Mouse (Mus musculus): ENCODE data around the gene Gm7792. TPM values are rescaled to one million over a fixed set of nuclear protein-coding genes. Genes with fewer than 3 reads are reported as not detected.
"Not testable (repeated sequence)": the region's sequence is repeated elsewhere in the genome, so short reads cannot be mapped to it uniquely, and the experiment has no call there.

Gene Gm7792
- not detected in 2 replicates for polyA plus RNA-seq (2015; fragmentation: Nextera tagmentation; extraction: Ambion mirVana)

DNA sequence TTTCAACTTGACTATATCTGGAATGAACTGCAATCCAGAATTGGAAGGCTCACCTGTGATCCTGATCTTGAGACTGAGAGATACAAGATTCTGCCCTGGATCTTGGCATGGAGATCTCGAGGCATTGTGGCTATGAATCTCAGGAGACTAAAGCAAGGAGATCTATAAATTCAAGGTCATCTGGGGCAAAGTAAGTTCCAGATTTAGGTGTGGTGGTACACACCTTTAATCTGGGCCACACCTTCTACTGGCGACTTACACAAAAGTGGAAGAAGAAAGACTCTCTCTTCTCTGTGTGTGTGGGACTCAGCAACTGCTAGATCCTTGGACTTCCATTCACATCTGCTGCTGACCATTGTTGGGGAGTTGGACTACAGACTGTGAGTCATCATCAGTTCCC, at the start of gene Gm7792:
TSS of gene Gm7792 (plus strand) at position 301 of the 400 bp plus-strand sequence.
- H3K27ac ChIP-seq (ENCODE audit: low read depth, low read length); H3K9ac ChIP-seq (ENCODE audit: low read depth, low read length); H3K36me3 ChIP-seq (ENCODE audit: control insufficient read depth, insufficient read depth, low read length); H3K4me1 ChIP-seq (ENCODE audit: control insufficient read depth, insufficient read depth, low read depth, low read length); H3K4me3 ChIP-seq (ENCODE audit: low read length); ATAC-seq; H3K4me2 ChIP-seq (ENCODE audit: low read length); H3K9me3 ChIP-seq (ENCODE audit: control insufficient read depth, low read length); H3K27me3 ChIP-seq (replicated peaks; ENCODE audit: control insufficient read depth, insufficient read depth, low read length): not testable (repeated sequence)
- WGBS, result 100% methylated on average over 1 of the region's 2 CpGs

Other genes starting within 250 kb of the Gm7792 start
- not detected in 2 replicates for gene C87414, start 172.2 kb upstream of the Gm7792 start, polyA plus RNA-seq (2015; fragmentation: Nextera tagmentation; extraction: Ambion mirVana)
- gene Gm16429, start 85.3 kb downstream of the Gm7792 start, polyA plus RNA-seq (2015; fragmentation: Nextera tagmentation; extraction: Ambion mirVana), result not detected in 2 replicates
- gene BC061212, start 226.8 kb downstream of the Gm7792 start, polyA plus RNA-seq (2015; fragmentation: Nextera tagmentation; extraction: Ambion mirVana), result not detected in 2 replicates
- not detected in 2 replicates for gene Gm6351, start 232.6 kb downstream of the Gm7792 start, polyA plus RNA-seq (2015; fragmentation: Nextera tagmentation; extraction: Ambion mirVana)